Mouse (Mus musculus) cerebellum, adult 2 months (tissue): ENCODE results near the gene Etv2.

Experiments
- CTCF ChIP-seq: fragments of 200-500 bp; IDR thresholded peaks from 2 replicates; pipeline ENCODE4 v1.5.1; 2011; ENCODE audit warnings: low read depth, mild to moderate bottlenecking, control low read depth, low read length, moderate library complexity, borderline replicate concordance; ENCODE audit not compliant: insufficient read depth
- POLR2A ChIP-seq: fragments of 200-500 bp; IDR thresholded peaks from 2 replicates; pipeline ENCODE4 v1.6.1; 2011; ENCODE audit warnings: low read length, control low read depth, borderline replicate concordance; ENCODE audit not compliant: insufficient read depth

DNA sequence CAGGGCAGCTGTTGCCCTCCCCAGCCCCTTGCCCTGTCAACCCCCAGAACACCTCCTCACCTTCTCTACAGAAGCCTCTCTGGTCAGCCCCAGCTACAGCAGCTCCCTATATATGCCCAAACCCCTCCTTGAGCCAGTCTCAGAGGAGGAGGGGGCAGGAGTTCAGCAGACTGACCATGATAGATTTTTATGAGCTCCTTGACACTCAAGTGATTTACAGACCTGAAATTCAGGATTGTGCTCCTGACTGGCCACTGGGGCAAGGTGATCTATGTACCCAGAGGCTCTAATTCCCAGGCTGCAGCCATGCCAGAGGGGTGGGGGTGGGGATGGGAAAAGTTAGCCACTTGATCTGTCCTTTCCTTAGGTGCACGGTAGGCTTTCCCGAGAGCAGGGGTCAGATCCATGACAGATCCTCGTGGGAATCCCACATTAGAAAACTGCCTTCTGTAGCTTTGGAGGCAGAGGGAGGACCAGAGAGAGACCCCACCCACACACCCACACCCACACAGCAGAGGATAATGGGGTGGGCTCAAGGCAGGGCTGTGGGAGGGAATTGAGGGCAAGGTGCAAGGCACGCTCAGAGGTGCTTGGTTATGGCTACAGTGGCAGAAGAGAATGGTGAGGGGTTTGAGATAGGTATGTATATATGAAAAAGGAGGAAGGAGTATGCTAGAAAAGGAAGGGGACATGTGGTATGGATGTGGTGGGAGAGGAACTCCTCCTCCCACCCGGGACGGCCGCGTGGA, 22.8 kb downstream of the Etv2 start, which contains the start of gene Upk1a:
- TF ChIP-seq CTCF (no peak), POLR2A (no peak)
